9 mouse cellular contexts compared by ENCODE assay signal in the genomic region with DNA sequence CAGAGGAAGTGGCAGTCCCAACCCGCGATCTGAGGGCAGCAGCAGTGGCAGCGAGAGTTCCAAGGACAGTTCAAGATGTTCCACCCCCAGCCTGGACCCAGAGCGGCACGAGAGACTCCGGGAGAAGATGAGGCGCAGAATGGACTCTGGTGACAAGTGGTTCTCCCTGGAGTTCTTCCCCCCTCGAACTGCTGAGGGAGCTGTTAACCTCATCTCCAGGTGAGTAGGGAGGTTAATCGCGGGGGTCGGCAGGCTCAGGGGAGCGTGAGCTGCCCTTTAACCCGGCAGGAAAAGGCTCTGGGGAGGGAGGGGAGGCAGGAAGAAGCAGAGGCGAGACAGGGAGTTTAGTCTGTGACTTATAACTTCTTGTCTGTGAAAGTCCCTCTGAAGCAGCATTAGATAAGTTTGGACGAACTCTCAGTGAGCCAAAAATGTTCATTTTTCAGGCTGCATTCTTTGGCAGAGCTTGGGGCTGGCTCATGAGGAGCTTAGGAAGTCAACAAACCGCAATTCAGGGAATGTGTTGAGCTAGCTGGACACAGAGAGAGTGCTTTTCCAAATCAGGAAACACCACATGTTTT. TPM values are rescaled to one million over a fixed set of nuclear protein-coding genes. Genes with fewer than 3 reads are reported as not detected.
DNase-seq lines count a peak whose midpoint lies in the region; ATAC-seq lines count a peak whose summit lies in the region.
"Had no signal": no experiment of that assay in that cellular context is flagged by ENCODE, and none has a peak within 500 bp of the region (broad histone marks: within the 10 kb centered on the region; RNA-seq: fewer than 3 reads in every experiment).

No protein-coding gene starts in this region.

- DNase-seq in adrenal gland, postnatal 14 days, result peak; percentile 65
- DNase-seq in gastrocnemius, postnatal 10 days, result peak; percentile 41
- peak; percentile 67 for DNase-seq in induced T-regulatory cell, adult 2 months (ENCODE audit: low read depth)
- no peak for DNase-seq in liver, embryonic 13.5 days
- peak; percentile 23 for DNase-seq in neural tube, embryonic 11.5 days (ENCODE audit: low spot score)
- DNase-seq in cerebellum, adult 8-10 months, result no peak

- no peaks in the 10 kb centered on the region for H3K9me3 ChIP-seq in erythroblast, embryonic 14.5 days (ENCODE audit: control insufficient read depth, low read length)
- no peaks in the 10 kb centered on the region for H3K9me3 ChIP-seq in liver, embryonic 13.5 days (replicated peaks)
- no peaks in the 10 kb centered on the region for H3K9me3 ChIP-seq in neural tube, embryonic 11.5 days (ENCODE audit: control insufficient read depth, low read length)

- no peaks in the 10 kb centered on the region for H3K27me3 ChIP-seq in erythroblast, embryonic 14.5 days (ENCODE audit: control insufficient read depth)
- H3K27me3 ChIP-seq in liver, embryonic 13.5 days, result no peaks in the 10 kb centered on the region
- H3K27me3 ChIP-seq in neural tube, embryonic 11.5 days (ENCODE audit: control insufficient read depth, insufficient read depth, low read length), result no peaks in the 10 kb centered on the region

- peaks cover 89% of the 10 kb centered on the region for H3K4me1 ChIP-seq in erythroblast, embryonic 14.5 days (ENCODE audit: control insufficient read depth)
- peaks cover 85% of the 10 kb centered on the region for H3K4me1 ChIP-seq in liver, embryonic 13.5 days (replicated peaks)
- peaks cover 20% of the 10 kb centered on the region for H3K4me1 ChIP-seq in neural tube, embryonic 11.5 days (ENCODE audit: control insufficient read depth, insufficient read depth, low read length)

- peak overlapping the region; percentile 97 for H3K4me2 ChIP-seq in liver, embryonic 13.5 days
- peak overlapping the region; percentile 79 for H3K4me2 ChIP-seq in neural tube, embryonic 11.5 days (ENCODE audit: low read depth)

- ATAC-seq in erythroblast, adult 5-6 weeks (replicated peaks; ENCODE audit: low FRiP score, poor library complexity, severe bottlenecking), result no peak
- ATAC-seq in liver, embryonic 13.5 days (ENCODE audit: low read depth), result no peak
- ATAC-seq in neural tube, embryonic 11.5 days (ENCODE audit: insufficient read depth, low FRiP score, low TSS enrichment), result no peak

- H3K9ac ChIP-seq in liver, embryonic 13.5 days, result peak overlapping the region; percentile 91
- peak overlapping the region; percentile 68 for H3K9ac ChIP-seq in neural tube, embryonic 11.5 days (ENCODE audit: low read length)

- 9% methylated on average over 16 of the region's 16 CpGs for WGBS in liver, embryonic 13.5 days (ENCODE audit: insufficient replicate concordance)
- WGBS in neural tube, embryonic 11.5 days, result 4% methylated on average over 16 of the region's 16 CpGs

- peaks cover 47% of the 10 kb centered on the region for H3K36me3 ChIP-seq in erythroblast, embryonic 14.5 days (ENCODE audit: control insufficient read depth)
- H3K36me3 ChIP-seq in liver, embryonic 13.5 days, result peaks cover 36% of the 10 kb centered on the region
- H3K36me3 ChIP-seq in neural tube, embryonic 11.5 days (ENCODE audit: control insufficient read depth, insufficient read depth, low read length), result peaks cover 5% of the 10 kb centered on the region

- H3K27ac ChIP-seq in liver, embryonic 13.5 days, result peak overlapping the region; percentile 98
- H3K27ac ChIP-seq in neural tube, embryonic 11.5 days (ENCODE audit: low read depth, low read length), result peak overlapping the region; percentile 84

- H3K4me3 ChIP-seq in erythroblast, embryonic 14.5 days (replicated peaks), result peak overlapping the region; percentile 88
- H3K4me3 ChIP-seq in liver, embryonic 13.5 days (replicated peaks), result peak overlapping the region; percentile 81
- peak overlapping the region; percentile 44 for H3K4me3 ChIP-seq in neural tube, embryonic 11.5 days (ENCODE audit: low read depth, low read length)

RNA-seq across cellular contexts. Expression of a gene that starts 2.8 kb away (rescaled TPM):
- 1.9 and 2.8 TPM in 2 replicates for polyA plus RNA-seq in erythroblast, embryonic 14.5 days (2012)
- total RNA-seq in erythroblast, adult 5-6 weeks (2015; ENCODE audit: low replicate concordance), result 1.0 and 5.4 TPM in 2 replicates
- total RNA-seq in erythroblast, adult 5-6 weeks (2017; ENCODE audit: low replicate concordance), result 4.9 and 7.7 TPM in 2 replicates
- total RNA-seq in adrenal gland, postnatal 14 days (2021), result 42.6 and 46.6 TPM in 2 replicates
- 10 to 100 TPM; 20.0 to 23.4 TPM for total RNA-seq in gastrocnemius, postnatal 10 days (2021)
- 8.9 and 10.7 TPM in 2 replicates for polyA plus RNA-seq in liver, embryonic 13.5 days (2015; fragmentation: Nextera tagmentation; extraction: Ambion mirVana)
- 22.0 and 22.7 TPM in 2 replicates for polyA plus RNA-seq in neural tube, embryonic 11.5 days (2014; fragmentation: Nextera tagmentation; extraction: Ambion mirVana)

RNA-seq across cellular contexts. Expression of a gene that starts 3.1 kb away (rescaled TPM):
- polyA plus RNA-seq in erythroblast, embryonic 14.5 days (2012), result 0.11 and 0.29 TPM in 2 replicates
- 0.63 and 2.1 TPM in 2 replicates for total RNA-seq in erythroblast, adult 5-6 weeks (2015; ENCODE audit: low replicate concordance)
- total RNA-seq in erythroblast, adult 5-6 weeks (2017; ENCODE audit: low replicate concordance), result 2.0 and 3.1 TPM in 2 replicates
- 9.7 and 12.0 TPM in 2 replicates for total RNA-seq in adrenal gland, postnatal 14 days (2021)
- 1 to 10 TPM; 7.1 to 8.5 TPM for total RNA-seq in gastrocnemius, postnatal 10 days (2021)
- 1.5 and 1.7 TPM in 2 replicates for polyA plus RNA-seq in liver, embryonic 13.5 days (2015; fragmentation: Nextera tagmentation; extraction: Ambion mirVana)
- 20.9 and 24.2 TPM in 2 replicates for polyA plus RNA-seq in neural tube, embryonic 11.5 days (2014; fragmentation: Nextera tagmentation; extraction: Ambion mirVana)

RNA-seq across cellular contexts. Expression of a gene that starts 41.2 kb away (rescaled TPM):
- polyA plus RNA-seq in erythroblast, embryonic 14.5 days (2012), result not detected in 2 replicates
- total RNA-seq in erythroblast, adult 5-6 weeks (2015; ENCODE audit: low replicate concordance), result not detected in 2 replicates
- total RNA-seq in erythroblast, adult 5-6 weeks (2017; ENCODE audit: low replicate concordance), result not detected in 2 replicates
- total RNA-seq in adrenal gland, postnatal 14 days (2021), result not detected in 2 replicates
- total RNA-seq in gastrocnemius, postnatal 10 days (2021), result not detected
- 0.48 and 5.6 TPM in 2 replicates for polyA plus RNA-seq in liver, embryonic 13.5 days (2015; fragmentation: Nextera tagmentation; extraction: Ambion mirVana)
- 1.2 and 2.9 TPM in 2 replicates for polyA plus RNA-seq in neural tube, embryonic 11.5 days (2014; fragmentation: Nextera tagmentation; extraction: Ambion mirVana)
- polyA plus RNA-seq: gonadal fat pad, adult 2 months had no signal

RNA-seq across cellular contexts. Expression of a gene that starts 46.1 kb away (rescaled TPM):
- polyA plus RNA-seq in erythroblast, embryonic 14.5 days (2012), result 0.17 and 0.30 TPM in 2 replicates
- total RNA-seq in erythroblast, adult 5-6 weeks (2015; ENCODE audit: low replicate concordance), result 4.6 and 7.3 TPM in 2 replicates
- total RNA-seq in erythroblast, adult 5-6 weeks (2017; ENCODE audit: low replicate concordance), result 7.4 and 9.2 TPM in 2 replicates
- 45.1 and 45.2 TPM in 2 replicates for total RNA-seq in adrenal gland, postnatal 14 days (2021)
- 10 to 100 TPM; 14.9 to 15.5 TPM for total RNA-seq in gastrocnemius, postnatal 10 days (2021)
- polyA plus RNA-seq in liver, embryonic 13.5 days (2015; fragmentation: Nextera tagmentation; extraction: Ambion mirVana), result 11.2 and 11.7 TPM in 2 replicates
- 9.1 and 10.7 TPM in 2 replicates for polyA plus RNA-seq in neural tube, embryonic 11.5 days (2014; fragmentation: Nextera tagmentation; extraction: Ambion mirVana)

RNA-seq across cellular contexts. Expression of a gene that starts 56.1 kb away (rescaled TPM):
- polyA plus RNA-seq in erythroblast, embryonic 14.5 days (2012), result not detected in 2 replicates
- not detected in 2 replicates for total RNA-seq in erythroblast, adult 5-6 weeks (2015; ENCODE audit: low replicate concordance)
- not detected in 2 replicates for total RNA-seq in erythroblast, adult 5-6 weeks (2017; ENCODE audit: low replicate concordance)
- not detected in 2 replicates for total RNA-seq in adrenal gland, postnatal 14 days (2021)
- total RNA-seq in gastrocnemius, postnatal 10 days (2021), result not detected
- 0.38 TPM in 1 of 2 replicates, not detected in the other for polyA plus RNA-seq in liver, embryonic 13.5 days (2015; fragmentation: Nextera tagmentation; extraction: Ambion mirVana)
- 0.72 and 0.87 TPM in 2 replicates for polyA plus RNA-seq in neural tube, embryonic 11.5 days (2014; fragmentation: Nextera tagmentation; extraction: Ambion mirVana)
- polyA plus RNA-seq: gonadal fat pad, adult 2 months had no signal

Comparison
In these comparisons a context has a peak if more than half of its experiments do, and no peak if none do; other contexts are left out.
1. DNase-seq: peak in adrenal gland, postnatal 14 days (single experiment), gastrocnemius, postnatal 10 days (single experiment), induced T-regulatory cell, adult 2 months (single experiment) and neural tube, embryonic 11.5 days (single experiment); none in liver, embryonic 13.5 days (single experiment) and cerebellum, adult 8-10 months (single experiment).
2. Peak in every context shown above with its lines, with median percentiles within 50 percentile points of each other: H3K4me3 ChIP-seq.